Mouse (Mus musculus): ENCODE measurements around the gene Hook2. TPM values are rescaled to one million over a fixed set of nuclear protein-coding genes. Genes with fewer than 3 reads are reported as not detected.

The Hook2 gene
- polyA plus RNA-seq, 1 experiment from 2014 or later, result 18.2 TPM

- peak within 1 kb of the TSS; percentile 96 for H3K9ac ChIP-seq
- ATAC-seq (ENCODE audit: low FRiP score), result peak; percentile 94
- H3K4me3 ChIP-seq (replicated peaks), result peak within 1 kb of the TSS; percentile 83
- peaks cover 41% of the 10 kb centered on the region for H3K4me1 ChIP-seq
- H3K36me3 ChIP-seq (replicated peaks), result peaks cover 46% of the 10 kb centered on the region
- WGBS, result under 1% methylated on average over 59 of the region's 59 CpGs
- H3K27ac ChIP-seq, result peak within 1 kb of the TSS; percentile 100
- peak within 1 kb of the TSS; percentile 96 for H3K4me2 ChIP-seq
- no peaks in the 10 kb centered on the region for H3K9me3 ChIP-seq
- no peaks in the 10 kb centered on the region for H3K27me3 ChIP-seq
Observed at GRCm38 (mm10) chr8:85036718-85037365, 46.4 kb downstream of the Hook2 start, which contains the start of gene Tnpo2. Gene Tnpo2, plus strand, starts transcription at chr8:85036915.

GRCm38 (mm10) chr8:85037366-85037680, 46.9 kb downstream of the Hook2 start:
- WGBS, result 0% methylated on average over 14 of the region's 14 CpGs
- H3K36me3 ChIP-seq (replicated peaks), result peaks cover 44% of the 10 kb centered on the region
- no peaks in the 10 kb centered on the region for H3K27me3 ChIP-seq
- no peaks in the 10 kb centered on the region for H3K9me3 ChIP-seq
- peak; percentile 70 for ATAC-seq (ENCODE audit: low FRiP score)
- H3K27ac ChIP-seq, result peak overlapping the region; percentile 100
- peak overlapping the region; percentile 83 for H3K4me3 ChIP-seq (replicated peaks)
- peak overlapping the region; percentile 96 for H3K9ac ChIP-seq
- peak overlapping the region; percentile 96 for H3K4me2 ChIP-seq
- H3K4me1 ChIP-seq, result peaks cover 41% of the 10 kb centered on the region

- Histone ChIP-seq H3K9me3 (no peaks in the 10 kb centered on the region), H3K4me3 (replicated peaks) (peak overlapping the region; percentile 83), H3K36me3 (replicated peaks) (peaks cover 43% of the 10 kb centered on the region), H3K4me2 (peak overlapping the region; percentile 96), H3K27ac (peak overlapping the region; percentile 100), H3K4me1 (peaks cover 41% of the 10 kb centered on the region), H3K27me3 (no peaks in the 10 kb centered on the region), H3K9ac (peak overlapping the region; percentile 96)
- no peak; the same call in 1 of the 2 replicates for ATAC-seq (ENCODE audit: low FRiP score)
- whole genome bisulfite sequencing, result under 1% methylated on average over 52 of the region's 57 CpGs
Observed at GRCm38 (mm10) chr8:85037681-85038531, 47.5 kb downstream of the Hook2 start.

- Histone ChIP-seq H3K4me3 (replicated peaks) (no peak overlapping the region), H3K9me3 (no peaks in the 10 kb centered on the region), H3K9ac (no peak overlapping the region), H3K27ac (no peak overlapping the region), H3K27me3 (no peaks in the 10 kb centered on the region), H3K36me3 (replicated peaks) (peaks cover 86% of the 10 kb centered on the region), H3K4me2 (no peak overlapping the region), H3K4me1 (peaks cover 14% of the 10 kb centered on the region)
- ATAC-seq (ENCODE audit: low FRiP score), result no peak
- WGBS, result 88% methylated on average over 6 of the region's 6 CpGs
Observed at GRCm38 (mm10) chr8:85043619-85044018, 53.2 kb downstream of the Hook2 start.

Other genes with a start within 250 kb of the Hook2 start
- gene Nfix, start 190.3 kb upstream of the Hook2 start, polyA plus RNA-seq (2016; fragmentation: Nextera tagmentation; extraction: Ambion mirVana), result 31.9 and 33.2 TPM in 2 replicates
- 5.3 and 5.6 TPM in 2 replicates for gene Dand5, start 167.8 kb upstream of the Hook2 start, polyA plus RNA-seq (2016; fragmentation: Nextera tagmentation; extraction: Ambion mirVana)
- gene Gadd45gip1, start 159.1 kb upstream of the Hook2 start, polyA plus RNA-seq (2016; fragmentation: Nextera tagmentation; extraction: Ambion mirVana), result 43.0 and 44.8 TPM in 2 replicates
- 108 and 118 TPM in 2 replicates for gene Rad23a, start 149.9 kb upstream of the Hook2 start, polyA plus RNA-seq (2016; fragmentation: Nextera tagmentation; extraction: Ambion mirVana)
- gene Calr, start 143.7 kb upstream of the Hook2 start, polyA plus RNA-seq (2016; fragmentation: Nextera tagmentation; extraction: Ambion mirVana), result 619 TPM in 2 replicates
- gene Farsa, start 133.6 kb upstream of the Hook2 start, polyA plus RNA-seq (2016; fragmentation: Nextera tagmentation; extraction: Ambion mirVana), result 110 and 111 TPM in 2 replicates
- 76.7 and 82.9 TPM in 2 replicates for gene Syce2, start 118.5 kb upstream of the Hook2 start, polyA plus RNA-seq (2016; fragmentation: Nextera tagmentation; extraction: Ambion mirVana)
- gene Gcdh, start 96.7 kb upstream of the Hook2 start, polyA plus RNA-seq (2016; fragmentation: Nextera tagmentation; extraction: Ambion mirVana), result 31.1 and 33.2 TPM in 2 replicates
- gene Klf1, start 88.7 kb upstream of the Hook2 start, polyA plus RNA-seq (2016; fragmentation: Nextera tagmentation; extraction: Ambion mirVana), result 2.4 and 3.5 TPM in 2 replicates
- 8.7 and 9.8 TPM in 2 replicates for gene Dnase2a, start 82.0 kb upstream of the Hook2 start, polyA plus RNA-seq (2016; fragmentation: Nextera tagmentation; extraction: Ambion mirVana)
- gene Mast1, start 53.2 kb upstream of the Hook2 start, polyA plus RNA-seq (2016; fragmentation: Nextera tagmentation; extraction: Ambion mirVana), result 29.3 and 35.3 TPM in 2 replicates
- gene Rtbdn, start 43.6 kb upstream of the Hook2 start, polyA plus RNA-seq (2016; fragmentation: Nextera tagmentation; extraction: Ambion mirVana), result 0.88 and 1.6 TPM in 2 replicates
- gene Gm49661, start 21.2 kb upstream of the Hook2 start, polyA plus RNA-seq (2016; fragmentation: Nextera tagmentation; extraction: Ambion mirVana), result not detected in 2 replicates
- 1,271 and 1,280 TPM in 2 replicates for gene Prdx2, start 21.0 kb upstream of the Hook2 start, polyA plus RNA-seq (2016; fragmentation: Nextera tagmentation; extraction: Ambion mirVana)
- 117 and 124 TPM in 2 replicates for gene Rnaseh2a, start 20.8 kb upstream of the Hook2 start, polyA plus RNA-seq (2016; fragmentation: Nextera tagmentation; extraction: Ambion mirVana)
- gene Junb, start 11.9 kb upstream of the Hook2 start, polyA plus RNA-seq (2016; fragmentation: Nextera tagmentation; extraction: Ambion mirVana), result 4.8 and 4.9 TPM in 2 replicates
- gene Best2, start 23.9 kb downstream of the Hook2 start, polyA plus RNA-seq (2016; fragmentation: Nextera tagmentation; extraction: Ambion mirVana), result not detected in 2 replicates
- gene Asna1, start 34.7 kb downstream of the Hook2 start, polyA plus RNA-seq (2016; fragmentation: Nextera tagmentation; extraction: Ambion mirVana), result 140 TPM in 2 replicates
- 156 and 175 TPM in 2 replicates for gene Trir, start 36.2 kb downstream of the Hook2 start, polyA plus RNA-seq (2016; fragmentation: Nextera tagmentation; extraction: Ambion mirVana)
- gene Tnpo2, start 46.3 kb downstream of the Hook2 start, polyA plus RNA-seq (2016; fragmentation: Nextera tagmentation; extraction: Ambion mirVana), result 45.1 and 50.7 TPM in 2 replicates
- 32.1 and 33.7 TPM in 2 replicates for gene Fbxw9, start 69.5 kb downstream of the Hook2 start, polyA plus RNA-seq (2016; fragmentation: Nextera tagmentation; extraction: Ambion mirVana)
- gene Gm5741, start 77.4 kb downstream of the Hook2 start, polyA plus RNA-seq (2016; fragmentation: Nextera tagmentation; extraction: Ambion mirVana), result 1.3 TPM in 1 of 2 replicates, not detected in the other
- 74.2 and 82.3 TPM in 2 replicates for gene Dhps, start 81.2 kb downstream of the Hook2 start, polyA plus RNA-seq (2016; fragmentation: Nextera tagmentation; extraction: Ambion mirVana)
- gene Wdr83os, start 90.1 kb downstream of the Hook2 start, polyA plus RNA-seq (2016; fragmentation: Nextera tagmentation; extraction: Ambion mirVana), result 117 and 118 TPM in 2 replicates
- gene Wdr83, start 90.7 kb downstream of the Hook2 start, polyA plus RNA-seq (2016; fragmentation: Nextera tagmentation; extraction: Ambion mirVana), result 48.2 and 48.8 TPM in 2 replicates
- 14.9 and 17.8 TPM in 2 replicates for gene Man2b1, start 92.7 kb downstream of the Hook2 start, polyA plus RNA-seq (2016; fragmentation: Nextera tagmentation; extraction: Ambion mirVana)
- gene Zfp791, start 132.5 kb downstream of the Hook2 start, polyA plus RNA-seq (2016; fragmentation: Nextera tagmentation; extraction: Ambion mirVana), result 1.4 and 1.7 TPM in 2 replicates
- not detected in 2 replicates for gene Cks1brt, start 161.3 kb downstream of the Hook2 start, polyA plus RNA-seq (2016; fragmentation: Nextera tagmentation; extraction: Ambion mirVana)
- gene Olfr371, start 235.4 kb downstream of the Hook2 start, polyA plus RNA-seq (2016; fragmentation: Nextera tagmentation; extraction: Ambion mirVana), result not detected in 2 replicates

Measured in forebrain, embryonic 12.5 days (tissue).